Mouse (Mus musculus): ENCODE data around the gene Gjb1. TPM values are rescaled to one million over a fixed set of nuclear protein-coding genes. Genes with fewer than 3 reads are reported as not detected.
A peak's percentile ranks its signal among the peaks of the same experiment; 100 is the strongest.

Gjb1 gene
- polyA plus RNA-seq, 1 experiment from 2014 or later = not detected

DNA sequence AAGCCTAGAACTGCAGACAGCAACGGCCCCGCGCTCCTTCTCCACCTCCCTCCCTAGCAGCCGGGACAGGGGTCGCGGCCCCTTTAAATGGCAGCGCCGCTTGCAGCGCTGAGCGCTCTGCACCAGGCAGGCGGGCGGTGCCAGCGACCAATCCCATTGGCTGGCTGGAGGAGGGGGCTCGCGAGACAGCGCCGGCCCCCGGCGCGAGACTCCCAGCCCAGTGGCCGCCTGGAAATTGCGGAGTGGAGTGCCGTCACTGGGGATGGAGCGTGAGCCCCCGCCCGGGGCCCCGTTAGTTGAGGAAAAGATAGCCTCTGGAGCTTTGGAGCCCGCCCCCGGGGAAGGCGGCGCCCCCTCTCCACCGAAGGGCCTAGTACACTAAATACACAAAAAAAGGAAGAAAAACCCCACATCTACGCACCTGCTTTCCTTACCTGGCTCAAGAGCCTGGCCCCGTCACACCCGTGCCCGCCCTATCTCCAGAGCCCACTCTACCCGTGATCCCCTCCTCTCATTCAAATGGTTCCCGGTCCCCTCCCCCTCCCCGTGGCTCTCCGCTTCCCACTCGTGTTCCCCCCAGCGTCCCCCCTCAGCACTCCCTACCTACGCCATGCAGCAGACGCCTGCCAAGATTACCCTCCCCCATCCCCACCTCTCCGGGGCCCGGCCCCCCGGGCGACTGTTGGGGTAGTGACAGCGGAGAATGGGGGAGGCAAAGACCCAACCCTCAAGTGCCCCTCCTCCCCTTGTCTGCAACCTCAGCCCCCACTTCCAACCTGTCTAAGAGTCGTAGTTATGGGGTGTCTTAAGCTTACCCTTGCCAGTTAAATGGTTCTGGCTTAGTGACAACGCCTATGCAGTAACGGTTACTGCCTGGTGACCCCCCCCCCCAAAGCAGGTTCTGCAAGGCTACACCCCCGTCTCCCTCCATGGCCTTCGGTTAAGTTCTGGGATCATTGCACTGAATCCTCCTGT lies 43.8 kb downstream of the Gjb1 start:
- H3K4me1 ChIP-seq = peaks cover 11% of the 10 kb centered on the region
- H3K9ac ChIP-seq (replicated peaks) = peak overlapping the region; percentile 68
- H3K36me3 ChIP-seq = no peaks in the 10 kb centered on the region
- 18% methylated on average over 47 of the region's 54 CpGs for WGBS
- peak overlapping the region; percentile 60 for H3K27ac ChIP-seq (replicated peaks)
- H3K27me3 ChIP-seq = peaks cover 3% of the 10 kb centered on the region; the same call in 1 of the 2 replicates
- peak overlapping the region; percentile 57 for H3K4me3 ChIP-seq
- peak overlapping the region; percentile 58 for H3K4me2 ChIP-seq (replicated peaks)
- no peaks in the 10 kb centered on the region for H3K9me3 ChIP-seq
- ATAC-seq (ENCODE audit: low FRiP score, low read depth) = peak; percentile 96

DNA sequence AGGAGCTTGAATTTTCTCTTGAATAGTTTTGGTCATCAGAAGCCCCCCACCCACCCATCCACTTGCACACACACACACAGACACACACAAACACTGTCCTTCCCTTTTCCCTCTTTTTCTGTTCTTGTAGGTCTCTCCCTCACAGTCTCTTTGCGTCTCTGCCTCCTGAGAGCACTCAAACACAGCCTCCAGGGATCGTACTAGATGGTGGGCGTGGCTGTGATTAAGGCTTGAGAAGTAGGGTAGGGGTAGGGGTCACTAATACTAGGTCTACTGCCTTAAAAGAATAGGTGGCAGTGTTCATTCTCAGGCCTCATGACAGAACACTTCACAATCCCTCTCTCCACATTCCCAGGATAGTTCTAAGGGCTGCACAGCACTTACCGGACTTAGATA lies 44.5 kb downstream of the Gjb1 start, which contains the start of gene Zmym3:
Zmym3 (minus strand) TSS at position 150 of the 396 bp plus-strand sequence.
- ATAC-seq (ENCODE audit: low FRiP score, low read depth) = no peak
- 41% methylated on average over 4 of the region's 4 CpGs for WGBS
- Histone ChIP-seq H3K9ac (replicated peaks) (peak within 1 kb of the TSS; percentile 68), H3K27ac (replicated peaks) (peak within 1 kb of the TSS; percentile 35), H3K4me1 (peaks cover 11% of the 10 kb centered on the region), H3K4me3 (peak within 1 kb of the TSS; percentile 57), H3K4me2 (replicated peaks) (peak within 1 kb of the TSS; percentile 58), H3K9me3 (no peaks in the 10 kb centered on the region), H3K27me3 (peaks cover 3% of the 10 kb centered on the region; the same call in 1 of the 2 replicates), H3K36me3 (no peaks in the 10 kb centered on the region)

DNA sequence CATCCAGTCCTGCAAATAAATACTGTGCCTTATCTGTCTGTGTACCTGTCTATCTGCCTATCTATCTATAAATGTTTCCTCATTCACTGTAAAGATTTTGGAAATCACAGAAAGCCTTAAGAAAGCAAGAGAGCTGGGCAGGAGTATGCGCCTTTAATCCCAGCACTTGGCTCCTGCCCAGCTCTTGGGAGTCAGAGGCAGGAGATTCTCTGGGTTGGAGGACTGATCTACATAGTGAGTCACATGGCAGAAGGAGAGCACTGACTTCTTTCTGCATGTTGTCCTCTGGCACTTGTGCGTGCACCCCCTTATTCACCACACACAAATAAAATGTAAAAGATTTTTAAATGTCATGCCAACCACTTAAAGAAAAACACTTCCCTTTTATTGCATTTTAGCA lies 47.3 kb downstream of the Gjb1 start:
- Histone ChIP-seq H3K4me3 (no peak overlapping the region), H3K9ac (replicated peaks) (no peak overlapping the region), H3K4me1 (peaks cover 4% of the 10 kb centered on the region), H3K27me3 (no peaks in the 10 kb centered on the region; the same call in 1 of the 2 replicates), H3K4me2 (replicated peaks) (no peak overlapping the region), H3K9me3 (no peaks in the 10 kb centered on the region), H3K27ac (replicated peaks) (no peak overlapping the region), H3K36me3 (no peaks in the 10 kb centered on the region)
- 83% methylated on average over 2 of the region's 2 CpGs for WGBS
- ATAC-seq (ENCODE audit: low FRiP score, low read depth) = no peak

DNA sequence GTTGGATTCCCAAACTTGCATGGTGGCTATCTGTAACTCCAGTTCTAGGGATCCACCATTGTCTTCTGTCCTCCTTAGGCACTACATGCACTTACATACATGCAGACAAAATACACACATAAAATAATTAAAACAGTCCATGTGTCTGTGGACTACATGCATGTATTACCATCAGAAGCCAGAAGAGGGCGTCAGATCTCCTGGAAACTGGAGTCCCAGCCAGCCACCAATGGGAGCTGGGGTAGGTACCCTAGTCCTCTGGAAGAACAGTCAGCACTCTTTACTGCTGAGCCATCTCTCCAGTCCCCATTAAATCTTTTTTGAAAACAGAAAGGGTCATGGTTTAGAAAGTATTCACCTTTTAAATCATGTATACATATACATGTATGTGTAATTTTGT lies 51.6 kb downstream of the Gjb1 start:
- Histone ChIP-seq H3K36me3 (no peaks in the 10 kb centered on the region), H3K9me3 (no peaks in the 10 kb centered on the region), H3K9ac (replicated peaks) (no peak overlapping the region), H3K4me2 (replicated peaks) (no peak overlapping the region), H3K4me1 (0 out of 2 replicates have a peak, but pooled peaks cover 7% of the 10 kb centered on the region), H3K27me3 (no peaks in the 10 kb centered on the region; the same call in 1 of the 2 replicates), H3K4me3 (no peak overlapping the region), H3K27ac (replicated peaks) (no peak overlapping the region)
- no peak for ATAC-seq (ENCODE audit: low FRiP score, low read depth)
- 3% methylated on average over 1 of the region's 1 CpGs for WGBS

DNA sequence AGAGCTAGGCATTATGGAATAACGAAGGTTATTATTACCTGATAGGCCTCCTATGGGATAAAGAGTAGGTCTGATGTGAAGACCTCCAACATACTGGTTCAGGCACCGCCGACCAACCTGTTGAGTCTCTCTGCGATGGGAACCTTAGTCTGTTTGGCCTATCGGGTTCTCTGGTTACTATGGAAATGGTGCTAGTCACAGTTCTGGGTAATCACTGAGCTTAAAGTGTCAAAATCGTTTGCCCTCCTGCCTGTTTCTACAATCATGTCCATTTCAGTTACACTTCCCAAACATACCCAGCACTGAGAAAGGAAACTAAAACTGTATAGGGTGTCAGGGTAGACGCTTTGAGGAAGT lies 52.6 kb downstream of the Gjb1 start:
- no peaks in the 10 kb centered on the region for H3K9me3 ChIP-seq
- H3K9ac ChIP-seq (replicated peaks) = no peak overlapping the region; the same call in 1 of the 2 replicates
- 0 out of 2 replicates have a peak, but pooled peaks have one; percentile 0 for ATAC-seq (ENCODE audit: low FRiP score, low read depth)
- H3K4me2 ChIP-seq (replicated peaks) = peak overlapping the region; percentile 46
- peak overlapping the region; percentile 93 for H3K27ac ChIP-seq (replicated peaks)
- H3K4me1 ChIP-seq = 0 out of 2 replicates have a peak, but pooled peaks cover 7% of the 10 kb centered on the region
- H3K36me3 ChIP-seq = no peaks in the 10 kb centered on the region
- H3K27me3 ChIP-seq = no peaks in the 10 kb centered on the region
- peak overlapping the region; percentile 29 for H3K4me3 ChIP-seq
- WGBS = 20% methylated on average over 7 of the region's 7 CpGs

DNA sequence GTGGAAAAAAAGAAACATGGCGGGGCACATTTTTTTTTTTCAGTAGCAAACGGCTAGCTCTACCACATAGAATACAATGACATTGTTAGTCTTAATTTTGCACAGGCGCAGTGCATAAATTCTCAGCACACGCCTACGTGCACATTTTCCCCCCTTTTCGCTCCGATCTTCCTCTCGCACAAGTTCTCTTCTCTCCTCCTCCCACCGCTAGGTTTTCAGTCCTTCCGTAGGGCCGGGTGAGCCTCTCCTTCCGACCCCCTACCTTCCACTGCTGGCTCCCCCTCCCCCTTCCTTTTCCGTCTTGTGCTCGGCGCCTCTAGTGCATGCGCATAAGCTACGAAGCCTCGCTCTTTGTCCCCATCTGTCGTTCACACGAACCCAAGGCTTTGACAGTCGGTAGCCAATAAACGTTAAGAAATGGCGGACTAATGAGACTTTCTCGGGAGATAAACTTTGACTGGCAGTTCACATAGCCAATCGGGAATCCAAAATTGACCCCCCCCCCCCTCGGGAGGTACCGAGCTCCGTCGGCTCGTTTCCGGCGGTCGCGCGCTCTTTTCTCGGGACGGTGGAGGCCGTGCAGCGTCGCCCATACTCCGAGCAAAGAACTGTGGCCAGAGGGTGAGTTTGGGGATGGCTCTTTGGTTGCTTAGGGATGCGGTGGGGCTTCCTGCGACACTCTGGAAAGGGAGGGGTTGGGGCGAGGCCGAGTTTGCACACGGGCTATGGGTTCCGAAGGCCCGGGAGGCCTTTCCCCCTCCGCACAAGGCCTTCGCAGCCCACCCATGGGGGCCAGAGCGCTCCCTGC lies 53.2 kb downstream of the Gjb1 start, which contains the start of gene Nono:
Nono (plus strand) TSS at position 177 of the 808 bp plus-strand sequence.
- Histone ChIP-seq H3K27ac (replicated peaks) (peak within 1 kb of the TSS; percentile 93), H3K4me2 (replicated peaks) (peak within 1 kb of the TSS; percentile 50), H3K36me3 (no peaks in the 10 kb centered on the region), H3K27me3 (no peaks in the 10 kb centered on the region), H3K4me3 (peak within 1 kb of the TSS; percentile 67), H3K9me3 (no peaks in the 10 kb centered on the region), H3K9ac (replicated peaks) (peak within 1 kb of the TSS; percentile 74), H3K4me1 (0 out of 2 replicates have a peak, but pooled peaks cover 7% of the 10 kb centered on the region)
- WGBS = 25% methylated on average over 51 of the region's 51 CpGs
- peak; percentile 96 for ATAC-seq (ENCODE audit: low FRiP score, low read depth)

DNA sequence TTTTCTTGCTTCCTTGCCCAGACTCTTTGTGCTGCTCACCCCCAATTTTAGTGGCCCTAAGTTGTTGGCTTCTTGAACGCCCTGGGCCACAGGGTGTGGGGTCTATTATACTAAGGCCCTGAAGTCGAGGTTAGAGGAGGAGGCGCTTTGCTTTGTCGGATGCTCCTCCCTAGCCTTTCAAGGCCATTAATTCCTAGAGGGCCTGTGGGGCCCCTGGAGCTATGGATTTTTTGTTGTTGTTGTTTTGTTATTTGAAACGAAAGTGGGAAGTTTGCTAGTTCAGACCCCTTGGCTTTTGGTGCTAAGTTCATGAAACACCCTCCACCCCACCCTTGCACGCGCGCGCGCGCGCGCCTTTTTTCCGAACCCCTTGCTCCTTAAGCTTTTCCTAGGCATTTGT lies 53.8 kb downstream of the Gjb1 start:
- peak overlapping the region; percentile 67 for H3K4me3 ChIP-seq
- H3K4me1 ChIP-seq = 0 out of 2 replicates have a peak, but pooled peaks cover 7% of the 10 kb centered on the region
- peak overlapping the region; percentile 93 for H3K27ac ChIP-seq (replicated peaks)
- H3K27me3 ChIP-seq = no peaks in the 10 kb centered on the region
- peak overlapping the region; percentile 50 for H3K4me2 ChIP-seq (replicated peaks)
- no peaks in the 10 kb centered on the region for H3K9me3 ChIP-seq
- H3K9ac ChIP-seq (replicated peaks) = peak overlapping the region; percentile 74
- ATAC-seq (ENCODE audit: low FRiP score, low read depth) = peak; percentile 55; the same call in 1 of the 2 replicates
- no peaks in the 10 kb centered on the region for H3K36me3 ChIP-seq
- WGBS = 23% methylated on average over 14 of the region's 14 CpGs

Other genes with a start within 250 kb of the Gjb1 start
- 56.8 and 57.2 TPM in 2 replicates for gene Snx12, start 153.8 kb upstream of the Gjb1 start, polyA plus RNA-seq (2016; fragmentation: Nextera tagmentation; extraction: Ambion mirVana)
- gene Foxo4, start 121.8 kb upstream of the Gjb1 start, polyA plus RNA-seq (2016; fragmentation: Nextera tagmentation; extraction: Ambion mirVana) = 0.86 and 1.0 TPM in 2 replicates
- gene Gm614, start 112.4 kb upstream of the Gjb1 start, polyA plus RNA-seq (2016; fragmentation: Nextera tagmentation; extraction: Ambion mirVana) = not detected in 2 replicates
- gene Il2rg, start 108.1 kb upstream of the Gjb1 start, polyA plus RNA-seq (2016; fragmentation: Nextera tagmentation; extraction: Ambion mirVana) = 3.1 and 4.1 TPM in 2 replicates
- not detected in 2 replicates for gene Gm20489, start 107.4 kb upstream of the Gjb1 start, polyA plus RNA-seq (2016; fragmentation: Nextera tagmentation; extraction: Ambion mirVana)
- 40.0 and 40.4 TPM in 2 replicates for gene Med12, start 102.3 kb upstream of the Gjb1 start, polyA plus RNA-seq (2016; fragmentation: Nextera tagmentation; extraction: Ambion mirVana)
- gene Nlgn3, start 77.2 kb upstream of the Gjb1 start, polyA plus RNA-seq (2016; fragmentation: Nextera tagmentation; extraction: Ambion mirVana) = 28.3 and 34.2 TPM in 2 replicates
- gene Zmym3, start 44.5 kb downstream of the Gjb1 start, polyA plus RNA-seq (2016; fragmentation: Nextera tagmentation; extraction: Ambion mirVana) = 36.6 and 39.2 TPM in 2 replicates
- gene Nono, start 52.9 kb downstream of the Gjb1 start, polyA plus RNA-seq (2016; fragmentation: Nextera tagmentation; extraction: Ambion mirVana) = 572 and 581 TPM in 2 replicates
- gene Itgb1bp2, start 72.7 kb downstream of the Gjb1 start, polyA plus RNA-seq (2016; fragmentation: Nextera tagmentation; extraction: Ambion mirVana) = 2.8 and 3.4 TPM in 2 replicates
- 26.4 and 26.5 TPM in 2 replicates for gene Taf1, start 156.4 kb downstream of the Gjb1 start, polyA plus RNA-seq (2016; fragmentation: Nextera tagmentation; extraction: Ambion mirVana)

Data from midbrain, embryonic 12.5 days (tissue).